Mouse (Mus musculus): ENCODE data around the gene Dgki.

DNA sequence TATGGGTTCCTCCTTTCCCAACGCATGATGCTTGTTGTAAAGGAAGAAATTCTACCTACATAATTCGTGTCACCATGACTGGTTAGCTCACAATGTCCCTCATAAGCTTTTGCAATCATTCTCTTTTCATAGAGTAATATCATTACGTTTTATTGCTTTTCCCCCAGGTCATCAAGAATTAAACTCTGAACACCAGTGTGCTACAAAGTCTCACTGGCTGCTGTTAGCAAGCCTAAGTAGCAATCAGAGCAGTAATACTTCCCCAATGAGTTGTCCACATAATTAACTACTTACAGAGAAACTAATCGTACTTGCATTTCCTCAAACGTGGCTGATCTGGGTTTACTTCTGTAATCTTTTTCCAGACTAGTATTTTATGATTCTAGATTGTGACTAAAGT lies 296.7 kb downstream of the Dgki start:
- no peak for TF ChIP-seq POLR2A (IDR thresholded peaks at IDR 0.05; ENCODE audit: insufficient read depth, low read length)
- TF ChIP-seq CTCF (IDR thresholded peaks at IDR 0.05; ENCODE audit: low read depth, low read length): no peak
